Mouse (Mus musculus) duodenum, adult 2 months (tissue): ENCODE data around the gene Masp1. TPM values are rescaled to one million over a fixed set of nuclear protein-coding genes. Genes with fewer than 3 reads are reported as not detected.

Experiments used
- polyA plus RNA-seq: library from polyadenylated mRNA; depleted of rRNA; stranded (reverse); fragments of >200 nt; gene quantifications from 2 replicates; pipeline ENCODE4 v1.2.3, GENCODE M21; 2012; ENCODE audit warnings: low replicate concordance; rRNA removed

The Masp1 gene
- polyA plus RNA-seq = 0.25 and 0.79 TPM in 2 replicates

GRCm38 (mm10) chr16:23520235-23520871 lies at the start of gene Masp1, which contains the start of gene Rtp4:
Masp1 (minus strand) TSS chr16:23520815.
Rtp4 (plus strand) TSS chr16:23520291.

GRCm38 (mm10) chr16:23428647-23429319 lies 91.8 kb downstream of the Masp1 start, which contains the start of gene Rtp1:
Rtp1 (plus strand) TSS chr16:23429133.

Other genes starting within 250 kb of the Masp1 start
- gene Rtp1, start 91.7 kb downstream of the Masp1 start, polyA plus RNA-seq = not detected in 2 replicates
- 8.8 and 28.6 TPM in 2 replicates for gene Rtp4, start 524 bp downstream of the Masp1 start, polyA plus RNA-seq